Mouse (Mus musculus): ENCODE measurements around the gene E130309D02Rik.

The E130309D02Rik gene

DNA sequence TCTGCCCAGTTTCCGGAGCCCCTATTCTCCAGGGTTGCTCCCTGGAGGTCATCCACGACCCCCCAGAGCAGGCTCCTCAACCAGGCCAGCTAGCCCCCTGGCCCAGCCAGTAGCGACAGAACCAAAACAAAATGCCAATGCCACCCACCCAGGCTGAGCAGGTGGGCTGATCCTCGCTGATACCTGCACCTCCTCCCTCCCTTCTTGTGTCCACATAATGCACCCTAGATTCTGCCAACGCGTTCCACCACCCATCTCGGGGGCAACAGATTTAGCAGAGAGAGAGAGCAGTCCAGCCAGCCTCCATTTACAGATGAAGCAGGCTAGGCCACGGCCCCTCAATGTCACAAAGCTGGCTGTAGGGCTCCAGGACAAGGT lies 46.2 kb downstream of the E130309D02Rik start:
- DNase-seq (ENCODE audit: low spot score in 2 of 2): no peak

DNA sequence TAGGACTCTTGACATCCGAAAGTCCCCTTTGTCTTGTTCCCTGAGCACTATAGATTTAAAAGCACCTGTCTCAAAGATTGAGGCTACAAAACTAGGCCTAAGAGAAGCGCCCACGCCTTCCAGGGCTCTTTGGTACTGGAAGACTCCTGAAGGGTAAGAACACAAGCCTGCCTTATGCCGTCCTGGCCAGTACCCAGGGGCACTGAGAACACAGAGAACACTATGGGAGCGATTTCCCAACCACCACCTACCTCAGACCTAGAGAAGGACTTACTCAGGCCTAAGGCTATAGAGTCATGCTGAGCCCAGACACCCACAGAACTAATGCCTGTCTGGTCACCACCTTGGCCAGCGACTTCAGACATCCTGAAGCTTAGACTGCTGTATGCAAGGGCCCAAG lies 48.4 kb downstream of the E130309D02Rik start:
- DNase-seq (ENCODE audit: low spot score in 2 of 2): no peak

DNA sequence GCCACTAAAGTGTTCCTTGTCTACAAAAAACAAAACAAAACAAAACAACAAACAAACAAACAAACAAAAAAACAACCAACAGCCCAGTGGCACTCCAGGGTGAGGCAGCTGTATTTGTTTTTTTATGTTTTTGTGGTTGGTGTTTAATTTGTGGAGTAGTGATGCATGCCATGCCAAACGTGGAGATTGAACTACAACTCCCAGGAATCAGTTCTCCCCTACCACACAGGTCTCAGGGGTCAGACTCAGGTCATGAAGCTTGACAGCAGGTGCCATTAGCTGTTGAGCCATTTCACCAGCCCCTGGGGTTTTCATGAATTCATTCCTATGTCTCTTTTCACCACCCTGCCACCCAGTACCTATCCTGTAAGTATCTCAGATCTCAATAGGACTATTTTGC lies 49.8 kb downstream of the E130309D02Rik start:
- no peak for DNase-seq (ENCODE audit: low spot score in 2 of 2)

DNA sequence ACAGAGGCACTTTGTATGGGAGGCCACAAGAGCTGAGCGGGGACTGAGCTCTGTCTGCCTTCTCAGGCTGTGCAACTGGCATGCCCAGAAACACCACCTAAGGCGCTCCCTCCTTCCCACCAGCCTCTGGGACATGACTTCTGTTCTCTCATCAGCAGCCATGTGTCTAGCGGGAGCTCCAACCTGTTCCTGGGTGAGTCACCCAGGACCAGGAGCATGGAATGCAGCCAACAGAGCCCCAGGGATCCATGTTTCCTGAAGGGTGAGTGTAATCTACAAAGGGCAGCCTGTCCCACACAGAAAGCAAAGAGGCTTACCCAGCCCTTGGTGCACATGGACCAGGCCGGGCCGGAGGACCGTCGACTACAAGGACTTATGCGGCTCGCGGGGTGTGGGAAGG lies 50.5 kb downstream of the E130309D02Rik start:
- DNase-seq (ENCODE audit: low spot score in 2 of 2): no peak

DNA sequence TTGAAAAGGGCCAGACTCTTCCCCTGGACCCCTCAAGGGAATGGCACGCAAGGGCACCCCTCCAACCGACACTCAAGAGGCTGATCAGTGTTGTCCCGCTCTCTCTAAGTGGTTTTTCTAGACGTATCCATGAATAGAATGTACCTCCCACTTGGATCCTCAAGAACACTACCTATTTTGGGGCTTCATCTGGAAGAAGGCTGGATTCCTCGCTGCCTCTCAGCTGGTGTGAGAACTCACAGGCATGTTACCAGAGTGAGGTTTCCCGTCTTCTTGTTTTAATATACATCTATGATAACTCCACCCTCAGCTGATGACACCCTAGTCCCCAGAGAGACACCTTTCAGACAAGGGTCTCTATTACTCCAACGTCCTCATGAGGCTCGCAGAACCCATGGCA lies 53.5 kb downstream of the E130309D02Rik start:
- no peak for DNase-seq (ENCODE audit: low spot score in 2 of 2)

DNA sequence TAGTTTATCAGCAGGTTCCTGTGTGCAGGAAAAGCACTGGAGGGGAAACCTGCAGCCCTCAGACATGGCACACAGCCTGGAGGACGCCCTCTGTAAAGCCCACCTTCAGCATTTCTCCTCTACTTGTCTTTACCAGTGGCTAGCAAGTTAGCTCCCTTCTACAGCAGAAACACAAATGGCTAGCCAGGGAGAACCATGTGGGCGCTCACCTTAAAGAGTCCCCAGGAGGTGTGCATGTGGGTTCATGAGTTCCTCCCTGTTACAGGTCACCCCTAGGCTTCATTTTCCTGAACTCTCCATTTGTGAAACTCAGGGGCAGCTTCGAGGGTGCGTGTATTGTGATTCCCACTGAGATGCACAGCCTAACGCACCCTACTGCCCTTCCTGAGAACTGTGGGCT lies 59.4 kb downstream of the E130309D02Rik start:
- DNase-seq (ENCODE audit: low spot score in 2 of 2): no peak

DNA sequence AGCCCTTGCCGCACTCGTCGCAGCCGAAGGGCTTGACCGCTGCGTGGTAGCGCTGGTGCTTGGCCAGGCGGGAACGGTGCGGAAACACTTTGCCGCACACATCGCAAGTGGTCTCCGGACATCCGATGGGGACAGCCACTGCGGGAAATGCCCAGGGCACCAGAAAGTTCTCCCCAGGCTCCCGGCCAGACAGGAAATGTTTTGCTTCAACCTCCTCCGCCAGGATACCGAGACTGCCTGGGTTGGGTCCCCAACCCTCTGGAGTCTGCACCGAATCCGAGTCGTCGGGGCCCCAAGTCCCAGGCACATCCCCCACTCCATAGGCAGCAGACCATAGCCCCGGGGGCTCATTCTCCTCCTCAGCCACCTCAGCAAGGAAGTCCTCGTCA lies 60.0 kb downstream of the E130309D02Rik start:
- no peak for DNase-seq (ENCODE audit: low spot score in 2 of 2)

DNA sequence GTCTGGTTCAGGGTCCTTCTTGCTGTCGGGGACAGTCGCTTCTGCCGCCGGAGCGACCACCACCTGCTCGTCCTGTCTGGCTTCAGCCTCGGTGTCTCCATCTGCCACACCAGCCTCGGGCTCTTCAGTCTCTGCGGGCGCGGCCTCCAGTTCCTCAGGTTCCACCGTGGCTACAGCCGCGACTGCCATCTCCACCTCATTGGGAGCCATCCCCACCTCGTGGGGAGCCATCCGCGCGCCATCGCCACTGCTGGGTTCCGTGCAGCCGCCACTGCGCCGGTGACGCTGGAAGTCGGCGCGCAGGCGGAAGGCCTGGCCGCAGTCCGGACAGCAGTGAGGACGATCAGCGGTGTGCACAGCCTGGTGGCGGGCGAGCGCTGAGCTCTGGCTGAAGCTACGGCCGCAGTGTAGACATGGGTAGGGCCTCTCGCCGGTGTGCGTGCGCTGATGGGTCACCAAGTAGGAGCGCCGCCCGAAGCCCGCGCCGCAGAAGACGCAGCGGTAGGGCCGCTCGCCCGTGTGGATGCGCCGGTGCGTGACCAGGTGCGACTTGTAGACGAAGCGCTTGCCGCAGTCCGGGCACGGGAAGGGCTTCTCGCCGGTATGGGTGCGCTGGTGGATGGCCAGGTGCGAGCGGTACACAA lies 60.6 kb downstream of the E130309D02Rik start:
- DNase-seq (ENCODE audit: low spot score in 2 of 2): no peak

DNA sequence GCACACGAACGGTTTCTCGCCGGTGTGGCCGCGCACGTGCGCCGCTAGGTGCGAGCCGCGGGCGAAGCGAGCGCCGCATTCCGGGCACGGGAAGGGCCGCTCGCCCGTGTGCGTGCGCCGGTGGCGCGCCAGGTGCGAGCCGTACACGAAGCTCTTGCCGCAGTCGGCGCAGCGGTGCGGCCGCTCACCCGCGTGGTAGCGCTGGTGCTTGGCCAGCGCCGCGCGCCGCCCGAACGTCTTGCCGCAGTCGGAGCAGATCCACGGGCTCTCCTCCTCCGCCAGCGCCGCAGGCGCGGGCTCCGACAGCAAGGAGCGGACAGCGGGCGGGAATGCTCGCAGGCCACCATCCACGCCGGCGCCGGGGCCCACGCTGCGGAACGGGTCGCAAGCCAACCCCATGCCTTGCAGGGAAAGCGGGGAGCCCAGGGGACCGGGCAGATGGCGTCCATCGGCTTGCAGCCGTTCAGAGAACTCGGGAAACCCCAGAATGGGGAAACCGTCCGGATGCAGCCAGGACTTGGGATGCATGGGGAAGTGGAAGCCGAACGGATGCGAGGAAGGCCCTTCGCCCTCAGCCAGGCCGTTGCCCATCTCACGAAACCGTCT lies 61.2 kb downstream of the E130309D02Rik start:
- no peak for DNase-seq (ENCODE audit: low spot score in 2 of 2)

DNA sequence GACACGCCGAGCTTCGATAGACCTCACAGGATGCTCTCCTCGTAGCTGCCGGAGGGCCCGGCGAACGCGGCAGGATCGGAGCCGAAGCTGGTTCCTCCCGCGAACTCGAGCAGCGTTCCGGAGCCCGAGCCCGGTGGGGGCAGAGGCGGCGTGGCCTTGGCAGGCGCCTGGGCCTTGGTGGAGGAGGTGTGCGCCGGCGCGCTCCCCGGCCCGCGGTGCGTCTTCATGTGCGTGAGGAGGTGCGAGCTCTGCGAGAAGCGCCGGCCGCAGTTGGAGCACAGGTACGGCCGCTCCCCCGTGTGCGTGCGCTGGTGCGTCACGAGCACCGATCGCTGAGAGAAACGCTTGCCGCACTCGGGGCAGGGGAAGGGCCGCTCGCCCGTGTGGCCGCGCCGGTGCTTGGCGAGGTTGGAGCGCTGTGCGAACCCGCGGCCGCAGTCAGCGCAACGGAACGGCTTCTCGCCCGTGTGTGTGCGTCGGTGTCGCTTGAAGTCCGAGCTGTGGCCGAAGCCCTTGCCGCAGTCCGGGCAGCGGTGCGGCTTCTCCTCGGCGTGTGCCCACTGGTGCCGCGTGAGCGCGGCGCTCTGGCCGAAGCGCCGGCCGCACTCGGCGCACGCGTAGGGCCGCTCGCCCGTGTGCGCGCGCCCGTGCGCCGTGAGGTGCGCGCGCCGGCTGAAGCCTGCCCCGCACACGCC lies 61.8 kb downstream of the E130309D02Rik start:
- DNase-seq (ENCODE audit: low spot score in 2 of 2): no peak

DNA sequence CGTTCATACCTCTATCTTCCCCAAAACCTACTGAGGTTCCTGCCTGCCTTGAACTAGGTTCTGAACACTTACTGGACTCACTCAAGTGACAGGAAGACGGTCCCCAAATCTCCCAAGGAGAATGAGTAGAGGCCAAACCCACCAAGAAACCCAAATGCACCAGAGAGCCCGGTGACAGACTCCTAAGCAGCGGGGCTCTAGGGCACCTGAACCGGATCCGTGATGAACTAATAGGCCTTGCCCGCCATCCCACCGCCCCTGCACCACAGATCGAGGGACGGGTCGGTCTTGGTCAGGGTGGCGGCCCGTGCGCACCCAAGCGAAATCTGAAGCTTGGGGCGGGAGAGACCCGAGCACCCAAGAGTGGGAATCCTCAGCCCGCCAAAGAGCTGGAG lies 62.4 kb downstream of the E130309D02Rik start:
- DNase-seq (ENCODE audit: low spot score in 2 of 2): no peak

DNA sequence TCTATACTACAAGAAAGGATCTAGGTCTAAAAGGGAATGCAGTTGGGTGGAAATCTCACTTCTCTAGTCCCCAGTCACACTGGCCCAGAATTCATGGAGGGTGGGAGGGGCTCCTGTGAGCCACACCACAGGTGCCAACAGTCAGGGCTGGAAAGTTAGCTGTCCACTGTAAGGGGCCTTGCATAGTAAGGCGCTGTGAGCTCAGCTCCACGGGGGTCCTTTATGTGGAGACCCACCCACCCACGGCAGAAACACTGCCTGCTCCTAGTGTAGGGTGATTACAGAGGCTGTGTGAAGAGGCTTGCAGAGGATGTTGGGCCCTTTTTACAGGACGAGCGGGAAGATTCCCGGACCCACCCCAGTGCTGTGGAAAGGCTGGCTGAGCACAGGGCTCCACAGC lies 63.1 kb downstream of the E130309D02Rik start:
- no peak for DNase-seq (ENCODE audit: low spot score in 2 of 2)
